Mouse (Mus musculus) urinary bladder, postnatal 25 days (tissue): ENCODE measurements around the gene Gm3739.
"Not testable (repeated sequence)": the region's sequence is repeated elsewhere in the genome, so short reads cannot be mapped to it uniquely, and the experiment has no call there.

Source experiments
- DNase-seq: peaks from one replicate; pipeline ENCODE4 v3.0.0; 2022; ENCODE audit warnings: low spot score

Gene Gm3739

DNA sequence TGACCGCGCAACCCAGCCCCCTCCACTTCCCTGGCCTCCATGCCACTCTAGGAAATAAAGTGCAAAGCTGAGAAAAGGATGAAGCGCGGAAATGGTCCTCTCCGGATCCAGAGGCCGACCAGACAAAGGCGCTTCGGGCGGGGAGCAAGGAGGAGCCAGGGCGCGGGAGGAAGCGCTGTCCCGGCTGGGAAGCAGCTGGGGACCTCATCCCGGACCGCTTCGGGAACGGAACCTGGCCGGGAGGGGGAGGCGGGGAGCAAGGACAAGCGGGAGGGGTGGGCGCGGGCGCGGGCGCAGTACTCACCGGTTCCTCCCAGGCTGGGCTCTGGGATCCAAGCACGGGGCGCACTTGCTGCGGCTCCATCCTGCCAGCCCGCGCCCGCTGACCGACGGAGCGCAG lies at the start of gene Gm3739:
TSS of gene Gm3739 (minus strand) at position 389 of the 400 bp plus-strand sequence.
- peak; percentile 3 for DNase-seq

DNA sequence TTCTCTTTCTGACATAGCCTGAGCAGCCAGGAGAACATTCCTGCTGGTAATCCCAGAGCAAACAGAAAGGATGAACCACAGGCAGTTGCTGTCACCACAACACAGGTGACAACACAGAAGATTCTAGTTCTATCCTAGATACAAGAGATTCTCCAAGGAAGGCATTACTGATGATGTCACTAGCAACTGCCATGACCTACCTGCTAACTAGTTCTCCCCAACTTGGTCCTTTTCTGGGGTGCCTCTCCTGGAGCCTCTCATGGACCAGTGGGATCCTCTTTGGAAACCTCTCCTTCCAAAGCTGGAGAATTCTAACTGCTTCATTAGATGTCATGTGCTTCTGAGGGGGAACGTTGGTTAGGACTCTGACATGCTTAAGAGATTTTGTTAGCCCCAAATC lies 17.4 kb upstream of the Gm3739 start, which contains the start of gene Gm5797:
TSS of gene Gm5797 (minus strand) at position 101 of the 400 bp plus-strand sequence.
- not testable (repeated sequence) for DNase-seq

DNA sequence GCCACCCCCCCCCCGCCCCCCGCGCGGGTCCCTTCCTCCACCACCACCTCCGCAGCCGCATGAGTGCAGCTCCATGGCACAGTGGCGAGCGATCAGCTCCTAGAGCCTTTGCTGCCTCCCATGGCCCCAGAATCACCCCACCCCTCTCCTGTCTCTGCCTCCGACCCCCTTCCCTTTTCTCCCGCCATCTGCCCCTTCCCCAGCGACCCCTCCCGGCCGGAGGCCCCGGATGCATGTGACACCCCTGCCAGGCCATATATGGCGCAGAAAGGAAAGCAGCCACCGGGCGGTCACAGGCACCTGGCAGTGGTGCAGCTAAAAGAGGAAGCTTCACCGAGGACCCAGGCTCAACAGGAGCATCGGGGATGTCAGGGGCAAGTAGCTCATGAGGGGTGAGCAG lies 244 bp upstream of the Gm3739 start:
- DNase-seq, result peak; percentile 2

DNA sequence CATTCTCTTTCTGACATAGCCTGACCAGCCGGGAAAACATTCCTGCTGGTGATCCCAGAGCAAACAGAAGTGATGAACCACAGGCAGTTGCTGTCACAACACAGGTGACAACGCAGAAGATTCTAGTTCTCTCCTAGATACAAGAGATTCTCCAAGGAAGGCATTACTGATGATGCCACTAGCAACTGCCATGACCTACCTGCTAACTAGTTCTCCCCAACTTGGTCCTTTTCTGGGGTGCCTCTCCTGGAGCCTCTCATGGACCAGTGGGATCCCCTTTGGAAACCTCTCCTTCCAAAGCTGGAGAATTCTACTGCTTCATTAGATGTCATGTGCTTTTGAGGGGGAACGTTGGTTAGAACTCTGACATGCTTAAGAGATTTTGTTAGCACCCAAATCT lies 50.2 kb downstream of the Gm3739 start, which contains the start of gene Gm3727:
TSS of gene Gm3727 (minus strand) at position 101 of the 400 bp plus-strand sequence.
- not testable (repeated sequence) for DNase-seq
